Mouse (Mus musculus) gastrocnemius, postnatal 14 days (tissue): ENCODE measurements around the gene Itpr2. TPM values are rescaled to one million over a fixed set of nuclear protein-coding genes. Genes with fewer than 3 reads are reported as not detected.

ENCODE experiments used
- DNase-seq: peaks from one replicate; pipeline ENCODE4 v3.0.0; 2021; ENCODE audit warnings: mixed read lengths
- intact Hi-C: fragments of 180-260 bp; cut with DNase I; formaldehyde crosslinking; loops from one replicate; pipeline ENCODE4 v1.15.1; 2025; ENCODE audit warnings: low total_unique reads
- total RNA-seq, 2 experiments: library from RNA; stranded (reverse); gene quantifications; 2 replicates each; pipeline ENCODE4 v1.2.3; 2021

The Itpr2 gene
- total RNA-seq, 2 experiments from 2014 or later, result 9.1 to 14.6 TPM

GRCm38 (mm10) chr6:146331017-146331669 lies 170.9 kb downstream of the Itpr2 start:
- intact Hi-C loops, result no loop called here
- no peak for DNase-seq

- intact Hi-C loops, result no loop called here
- DNase-seq, result no peak
Observed at GRCm38 (mm10) chr6:146329079-146329478, 172.9 kb downstream of the Itpr2 start.

- no peak for DNase-seq
- intact Hi-C loops, result no loop called here
Observed at GRCm38 (mm10) chr6:146326631-146327030, 175.4 kb downstream of the Itpr2 start.

- intact Hi-C loops, result no loop called here
- DNase-seq, result no peak
Observed at GRCm38 (mm10) chr6:146324541-146325204, 177.3 kb downstream of the Itpr2 start.

GRCm38 (mm10) chr6:146322555-146322954 lies 179.5 kb downstream of the Itpr2 start:
- no peak for DNase-seq
- intact Hi-C loops, result no loop called here

- DNase-seq, result no peak
- intact Hi-C loops, result no loop called here
Observed at GRCm38 (mm10) chr6:146321951-146322350, 180.1 kb downstream of the Itpr2 start.

GRCm38 (mm10) chr6:146316415-146316814 lies 185.6 kb downstream of the Itpr2 start:
- DNase-seq, result no peak
- intact Hi-C loops, result no loop called here

GRCm38 (mm10) chr6:146315153-146315552 lies 186.9 kb downstream of the Itpr2 start:
- intact Hi-C loops, result no loop called here
- no peak for DNase-seq

- intact Hi-C loops, result no loop called here
Observed at GRCm38 (mm10) chr6:146314304-146314703, 187.7 kb downstream of the Itpr2 start.

GRCm38 (mm10) chr6:146313396-146313795 lies 188.6 kb downstream of the Itpr2 start:
- intact Hi-C loops, result no loop called here
- DNase-seq, result no peak

More at GRCm38 (mm10) chr6:146314304-146314703, 187.7 kb downstream of the Itpr2 start:
- DNase-seq, result no peak

- no peak for DNase-seq
- intact Hi-C loops, result no loop called here
Observed at GRCm38 (mm10) chr6:146310210-146310609, 191.8 kb downstream of the Itpr2 start.

- DNase-seq, result no peak
- intact Hi-C loops, result no loop called here
Observed at GRCm38 (mm10) chr6:146309335-146309734, 192.7 kb downstream of the Itpr2 start.

GRCm38 (mm10) chr6:146305995-146306394 lies 196.0 kb downstream of the Itpr2 start:
- DNase-seq, result no peak
- intact Hi-C loops, result no loop called here

- intact Hi-C loops, result no loop called here
- no peak for DNase-seq
Observed at GRCm38 (mm10) chr6:146304088-146304487, 197.9 kb downstream of the Itpr2 start.

- no peak for DNase-seq
- intact Hi-C loops, result no loop called here
Observed at GRCm38 (mm10) chr6:146303336-146303735, 198.7 kb downstream of the Itpr2 start.

- no peak for DNase-seq
- intact Hi-C loops, result no loop called here
Observed at GRCm38 (mm10) chr6:146302574-146303130, 199.4 kb downstream of the Itpr2 start.

GRCm38 (mm10) chr6:146302101-146302500 lies 199.9 kb downstream of the Itpr2 start:
- intact Hi-C loops, result no loop called here
- DNase-seq, result no peak

- intact Hi-C loops, result no loop called here
Observed at GRCm38 (mm10) chr6:146300961-146301360, 201.1 kb downstream of the Itpr2 start.

GRCm38 (mm10) chr6:146298712-146299111 lies 203.3 kb downstream of the Itpr2 start:
- intact Hi-C loops, result no loop called here

More at GRCm38 (mm10) chr6:146300961-146301360, 201.1 kb downstream of the Itpr2 start:
- DNase-seq, result no peak

GRCm38 (mm10) chr6:146291036-146291435 lies 211.0 kb downstream of the Itpr2 start:
- no peak for DNase-seq
- intact Hi-C loops, result no loop called here

More at GRCm38 (mm10) chr6:146298712-146299111, 203.3 kb downstream of the Itpr2 start:
- no peak for DNase-seq

GRCm38 (mm10) chr6:146289801-146290200 lies 212.2 kb downstream of the Itpr2 start:
- intact Hi-C loops, result no loop called here

More at GRCm38 (mm10) chr6:146289801-146290200, 212.2 kb downstream of the Itpr2 start:
- DNase-seq, result no peak
